Mouse (Mus musculus) thymus, adult 18-20 months (tissue): ENCODE measurements around the gene Atrx.
A peak's percentile ranks its signal among the peaks of the same experiment; 100 is the strongest.

Experiments
- DNase-seq, 2 experiments: peaks; one replicate each; pipeline ENCODE4 v3.0.0; 2022; ENCODE audit warnings: mixed read lengths in 2 of 2

The Atrx gene

GRCm38 (mm10) chrX:105767177-105767764 lies 161.9 kb downstream of the Atrx start:
- no peak for DNase-seq

GRCm38 (mm10) chrX:105766013-105766412 lies 163.2 kb downstream of the Atrx start:
- no peak for DNase-seq

- no peak for DNase-seq
Observed at GRCm38 (mm10) chrX:105765005-105765706, 164.0 kb downstream of the Atrx start.

GRCm38 (mm10) chrX:105764162-105765004 lies 164.8 kb downstream of the Atrx start, which contains the start of gene Fgf16:
TSS of gene Fgf16 (plus strand) at chrX:105764279.
- DNase-seq, result no peak

- no peak for DNase-seq
Observed at GRCm38 (mm10) chrX:105763612-105764011, 165.6 kb downstream of the Atrx start.

GRCm38 (mm10) chrX:105762847-105763527 lies 166.2 kb downstream of the Atrx start:
- peak in 1 of 2 experiments; percentile 4 for DNase-seq
